Mouse (Mus musculus): ENCODE measurements around the gene Krt24.
A peak's percentile ranks its signal among the peaks of the same experiment; 100 is the strongest.

Krt24 gene

DNA sequence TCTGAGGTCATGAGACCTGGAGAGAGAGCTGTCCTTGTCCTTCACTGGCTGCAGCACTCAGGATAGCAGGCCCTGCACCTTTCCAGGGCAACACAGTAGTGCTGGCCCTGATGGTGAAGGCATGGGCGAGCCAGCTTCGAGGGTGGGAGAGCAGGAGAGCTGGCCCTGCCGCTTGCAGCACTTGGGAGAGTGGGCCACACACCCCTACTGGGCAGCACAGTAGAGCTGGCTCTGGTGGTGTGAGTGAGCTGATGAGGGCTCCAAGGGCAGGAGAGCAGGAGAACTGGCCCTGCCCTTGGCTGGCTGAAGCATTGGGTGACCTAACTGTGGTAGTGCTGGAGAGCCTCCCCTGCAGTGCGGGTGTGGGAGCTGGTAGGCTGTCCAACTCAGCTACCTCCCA is 12.3 kb downstream of the Krt24 start:
- no peak for TF ChIP-seq GATA4 (IDR thresholded peaks at IDR 0.05; ENCODE audit: insufficient replicate concordance, low read length)

DNA sequence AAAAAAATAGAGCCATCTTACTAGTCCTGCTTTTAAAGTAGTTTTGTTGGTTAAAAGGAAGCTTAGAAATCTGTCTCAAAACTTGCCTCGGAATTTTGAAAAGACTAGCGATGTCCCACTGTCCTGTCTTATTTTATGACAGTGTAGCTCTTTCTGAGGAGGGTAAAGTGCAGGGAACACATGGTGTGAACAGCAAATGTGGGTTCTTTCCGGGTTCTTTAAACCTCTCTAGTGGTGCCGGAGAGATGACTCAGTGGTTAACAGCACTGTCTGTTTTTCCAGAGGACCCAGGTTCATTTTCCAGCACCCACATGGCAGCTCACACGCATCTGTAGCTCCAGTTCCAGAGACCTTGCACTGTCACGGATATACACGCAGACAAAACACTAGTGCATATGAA is 15.9 kb downstream of the Krt24 start:
- no peak for TF ChIP-seq GATA4 (IDR thresholded peaks at IDR 0.05; ENCODE audit: insufficient replicate concordance, low read length)

DNA sequence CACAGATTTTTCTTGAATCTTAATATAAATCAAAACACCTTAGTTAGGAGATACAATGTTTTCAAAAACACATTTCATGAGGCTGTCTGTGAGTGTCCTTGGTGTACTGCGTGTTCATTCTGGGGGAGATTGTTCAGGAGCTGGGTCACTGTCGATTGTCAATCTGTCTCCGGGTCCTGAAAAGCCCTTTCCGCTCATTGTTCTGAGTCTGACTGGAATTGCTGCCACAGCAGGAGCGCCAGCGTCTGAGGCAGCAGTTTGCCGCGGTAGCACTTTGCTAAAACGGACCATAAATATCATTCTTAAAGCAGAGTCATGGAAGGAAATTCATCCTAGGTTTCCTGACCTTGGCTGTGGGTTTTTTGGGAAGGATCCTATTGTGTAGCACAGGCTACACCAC is 19.3 kb downstream of the Krt24 start:
- TF ChIP-seq GATA4 (IDR thresholded peaks at IDR 0.05; ENCODE audit: insufficient replicate concordance, low read length), result peak; percentile 69; the same call in 1 of the 2 replicates

DNA sequence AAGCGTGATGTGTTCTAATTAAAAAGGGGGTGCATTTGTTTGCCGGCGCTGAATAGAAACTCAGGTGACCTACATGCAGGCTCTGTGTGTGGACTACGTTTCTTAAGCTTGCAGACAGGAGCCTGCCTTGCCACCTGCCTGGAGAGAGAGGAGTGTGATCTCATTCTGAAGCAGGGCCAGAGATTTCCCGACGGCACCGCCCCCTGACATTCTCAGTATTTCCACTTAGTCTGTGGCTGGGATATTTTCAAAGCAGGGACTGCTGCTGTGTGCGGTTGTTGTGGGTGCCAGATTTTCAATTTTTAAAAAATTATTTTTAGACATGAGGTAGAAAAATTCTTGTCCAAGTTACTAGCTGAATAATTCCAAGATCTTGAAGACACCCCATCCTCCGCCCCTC is 19.8 kb downstream of the Krt24 start:
- TF ChIP-seq GATA4 (IDR thresholded peaks at IDR 0.05; ENCODE audit: insufficient replicate concordance, low read length), result no peak

DNA sequence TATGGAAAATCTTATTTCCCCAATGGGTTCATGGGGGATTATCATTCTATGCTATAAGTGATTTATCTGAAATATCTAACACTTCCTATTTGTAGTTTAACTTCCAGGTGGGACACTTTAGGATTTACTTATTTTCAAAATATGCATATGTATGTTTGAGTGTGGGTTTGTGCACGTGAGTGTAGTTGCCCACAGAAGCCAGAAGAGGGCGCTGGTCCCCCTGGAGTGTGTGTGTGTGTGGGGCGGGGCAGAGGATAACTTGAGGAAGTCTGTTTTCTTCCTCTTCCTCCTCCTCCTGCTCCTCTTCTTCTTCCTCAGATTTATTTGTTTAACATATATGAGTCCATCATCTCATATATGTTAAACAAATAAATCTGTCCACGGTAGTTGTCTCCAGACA is 28.8 kb downstream of the Krt24 start:
- no peak for TF ChIP-seq GATA4 (IDR thresholded peaks at IDR 0.05; ENCODE audit: insufficient replicate concordance, low read length)

DNA sequence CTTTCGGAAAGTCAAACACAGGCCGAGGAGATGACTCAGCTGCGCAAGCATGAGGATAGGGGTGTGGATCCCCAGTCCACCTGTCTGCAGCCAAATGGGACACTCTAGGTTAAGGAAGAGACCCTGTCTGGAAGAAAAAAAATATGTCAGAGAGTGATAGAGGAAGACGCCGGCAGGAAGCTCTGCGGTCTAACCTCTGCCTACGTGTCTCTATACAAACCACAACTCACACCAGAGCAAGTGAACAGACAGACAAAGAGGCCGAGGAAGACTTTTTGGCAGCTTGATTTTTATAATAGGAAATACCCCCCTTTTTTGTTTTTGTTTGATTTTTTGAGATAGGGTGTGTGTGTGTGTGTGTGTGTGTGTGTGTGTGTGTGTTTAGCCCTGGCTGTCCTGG is 29.7 kb downstream of the Krt24 start:
- TF ChIP-seq GATA4 (IDR thresholded peaks at IDR 0.05; ENCODE audit: insufficient replicate concordance, low read length), result no peak

DNA sequence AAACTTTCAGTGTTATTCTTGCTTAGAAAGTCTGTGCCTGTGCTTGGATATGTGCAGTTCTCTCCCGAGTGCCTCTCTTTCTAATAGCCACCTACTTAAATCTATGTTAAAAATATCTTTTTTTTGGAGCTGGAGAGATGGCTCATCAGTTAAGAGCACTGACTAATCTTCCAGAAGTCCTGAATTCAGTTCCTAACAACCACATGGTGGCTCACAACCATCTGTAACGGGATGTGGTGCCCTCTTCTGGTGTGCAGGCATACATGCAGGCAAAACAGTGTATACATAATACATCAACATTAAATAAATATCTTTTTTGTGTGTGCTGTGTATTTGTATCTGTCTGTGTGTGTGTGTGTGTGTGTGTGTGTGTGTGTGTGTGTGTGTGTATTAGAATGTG is 31.2 kb downstream of the Krt24 start:
- TF ChIP-seq GATA4 (IDR thresholded peaks at IDR 0.05; ENCODE audit: insufficient replicate concordance, low read length), result no peak

DNA sequence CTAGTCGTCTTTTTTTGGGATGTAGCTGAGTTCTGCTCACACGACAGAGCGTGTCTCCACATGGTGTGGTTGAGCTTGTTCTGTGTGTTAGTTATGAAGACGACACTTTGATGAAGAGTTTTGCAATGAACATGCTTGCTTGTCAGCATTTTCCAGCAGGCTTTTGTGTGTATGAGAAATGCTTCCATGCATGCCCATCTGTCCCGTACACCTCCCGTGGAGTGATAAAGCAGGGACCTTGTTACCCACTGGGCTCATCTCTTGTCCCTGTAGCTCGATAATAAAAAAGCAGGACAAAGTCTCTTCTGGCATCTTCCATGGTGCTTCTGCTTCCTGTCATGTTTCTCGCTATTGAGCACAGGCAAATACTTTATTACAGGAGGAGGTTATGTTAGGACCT is 32.4 kb downstream of the Krt24 start:
- TF ChIP-seq GATA4 (IDR thresholded peaks at IDR 0.05; ENCODE audit: insufficient replicate concordance, low read length), result no peak

DNA sequence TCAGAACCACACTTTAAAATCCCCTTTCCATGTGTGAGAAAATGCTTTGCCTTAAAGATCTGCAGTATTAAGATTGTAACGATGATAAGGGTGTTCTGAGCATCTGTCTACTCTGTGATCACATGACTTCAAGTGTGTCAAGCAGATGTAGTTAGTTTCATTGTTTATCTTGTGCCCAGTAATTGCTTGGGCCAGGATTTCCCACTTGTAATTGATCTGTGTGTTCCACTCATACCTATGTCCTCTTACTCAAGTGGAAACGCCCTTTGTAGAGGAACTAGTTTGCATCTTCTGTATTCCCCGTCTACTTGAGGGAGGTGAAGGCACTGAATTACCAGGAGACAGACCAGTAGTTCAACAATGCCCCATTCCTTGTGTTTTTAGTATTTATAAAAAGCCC is 34.4 kb downstream of the Krt24 start:
- TF ChIP-seq GATA4 (IDR thresholded peaks at IDR 0.05; ENCODE audit: insufficient replicate concordance, low read length), result no peak

DNA sequence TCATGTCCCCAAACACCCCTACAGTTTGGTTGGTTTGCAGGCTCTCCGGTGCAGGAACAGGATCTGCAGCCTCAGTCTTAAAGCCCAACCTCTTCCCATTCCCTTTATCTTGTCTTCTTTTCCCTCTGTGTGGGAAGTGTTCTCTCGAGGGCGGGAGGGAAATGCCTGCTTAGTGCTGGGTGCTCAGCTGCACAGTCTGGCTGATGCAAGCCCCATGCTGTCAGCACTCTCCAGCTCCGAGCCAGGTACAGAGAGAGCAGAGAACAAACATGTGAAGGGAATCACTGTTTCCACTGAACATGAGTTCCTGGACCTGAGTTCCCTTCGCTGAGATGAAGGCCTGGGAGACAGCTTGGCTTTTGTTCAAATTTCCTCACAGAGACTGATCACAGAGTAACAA is 34.8 kb downstream of the Krt24 start:
- no peak for TF ChIP-seq GATA4 (IDR thresholded peaks at IDR 0.05; ENCODE audit: insufficient replicate concordance, low read length)

DNA sequence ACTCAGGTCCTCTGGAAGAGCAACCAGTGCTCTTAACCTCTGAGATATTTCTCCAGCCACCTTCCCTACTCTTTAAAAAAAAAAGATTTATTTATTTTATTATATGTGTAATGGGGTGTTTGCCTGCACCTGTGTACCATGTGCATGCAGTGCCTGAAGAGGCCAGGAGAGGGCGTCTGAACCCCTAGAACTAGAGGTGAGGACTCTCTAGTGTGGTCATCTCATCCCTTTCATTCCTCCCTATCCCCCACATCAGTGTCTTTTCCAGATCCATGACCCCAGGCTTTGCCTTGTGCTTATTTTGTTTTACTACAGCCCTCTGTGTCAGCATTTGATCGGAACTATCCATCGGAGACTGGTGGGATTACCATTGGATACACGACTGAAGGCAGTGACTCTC is 35.9 kb downstream of the Krt24 start:
- TF ChIP-seq GATA4 (IDR thresholded peaks at IDR 0.05; ENCODE audit: insufficient replicate concordance, low read length), result no peak

DNA sequence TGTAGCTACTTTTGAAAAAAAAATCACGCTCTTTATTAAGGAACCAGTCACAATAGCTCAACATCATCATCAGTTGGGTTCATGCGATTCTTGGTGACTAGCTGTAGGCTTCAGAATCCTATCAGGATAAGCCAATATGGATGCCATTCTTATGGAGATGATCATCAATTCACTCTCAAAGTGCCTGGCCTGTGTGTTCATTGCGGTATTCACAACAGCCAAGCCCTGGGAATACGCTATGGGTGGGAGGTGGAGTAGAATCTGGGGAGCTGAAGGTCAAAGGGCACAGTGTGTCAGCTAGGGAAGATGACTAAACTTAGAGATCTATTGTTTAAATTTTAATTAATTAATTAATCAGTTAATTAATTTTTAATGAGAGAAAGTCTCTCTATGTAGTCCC is 37.1 kb downstream of the Krt24 start:
- TF ChIP-seq GATA4 (IDR thresholded peaks at IDR 0.05; ENCODE audit: insufficient replicate concordance, low read length), result no peak

DNA sequence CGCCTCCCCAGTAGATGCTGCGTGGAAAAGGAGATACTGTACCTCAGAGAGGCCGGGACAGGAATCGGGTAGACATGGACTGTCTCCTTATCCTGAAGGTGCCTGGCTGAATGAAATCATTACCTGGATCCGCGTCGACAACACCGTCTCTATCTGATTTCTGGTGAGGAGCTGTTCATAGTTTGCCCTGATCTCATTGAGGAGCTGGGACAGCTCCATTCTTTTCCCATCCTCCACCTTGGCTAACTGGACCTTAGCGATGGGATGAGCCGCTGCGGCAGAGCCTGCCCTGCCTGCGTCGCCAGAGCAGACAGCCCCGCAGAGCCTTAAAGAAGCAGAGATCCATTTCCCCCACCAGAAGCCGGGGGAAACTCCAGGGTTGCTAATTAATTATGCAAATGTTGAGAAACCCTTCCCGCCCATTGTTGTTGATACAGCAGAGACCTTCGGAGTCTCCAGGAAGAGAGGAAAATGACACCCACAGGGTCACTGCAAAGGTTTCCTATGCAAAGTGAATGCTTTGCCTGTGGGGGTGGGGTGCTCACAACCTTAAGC is 41.2 kb downstream of the Krt24 start, which contains the start of gene Krt222:
TSS of gene Krt222 (minus strand) at position 266 of the 555 bp plus-strand sequence.
- no peak for TF ChIP-seq GATA4 (IDR thresholded peaks at IDR 0.05; ENCODE audit: insufficient replicate concordance, low read length)

DNA sequence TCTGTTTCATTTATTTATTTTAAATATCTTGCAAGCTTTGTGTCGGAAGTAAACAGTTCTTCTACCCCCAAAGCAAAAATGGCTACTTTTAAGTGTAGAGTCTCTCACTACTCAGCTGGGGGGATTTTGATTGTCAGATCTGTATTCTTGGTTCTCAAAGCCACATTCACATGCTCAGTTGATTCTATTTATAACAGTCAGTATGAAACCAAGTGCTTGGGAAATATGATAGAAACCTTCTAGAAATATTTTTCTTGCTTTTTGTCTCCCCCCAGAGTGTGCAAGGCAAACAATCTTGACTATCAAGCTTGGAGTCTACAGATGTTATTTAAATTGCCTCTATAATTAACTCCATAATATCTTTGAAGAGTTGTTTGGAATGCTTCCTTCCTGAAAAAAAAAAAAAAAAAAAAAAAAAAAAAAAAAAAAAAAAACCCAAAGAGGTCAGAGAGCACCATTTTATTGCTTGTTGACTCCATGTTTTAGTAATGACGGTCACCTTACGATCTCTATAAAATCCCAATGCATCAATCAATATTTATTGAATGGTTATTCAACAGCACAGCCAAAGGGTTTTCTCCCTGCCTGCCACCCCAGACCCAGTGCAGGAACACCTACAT is 41.8 kb downstream of the Krt24 start:
- no peak for TF ChIP-seq GATA4 (IDR thresholded peaks at IDR 0.05; ENCODE audit: insufficient replicate concordance, low read length)

DNA sequence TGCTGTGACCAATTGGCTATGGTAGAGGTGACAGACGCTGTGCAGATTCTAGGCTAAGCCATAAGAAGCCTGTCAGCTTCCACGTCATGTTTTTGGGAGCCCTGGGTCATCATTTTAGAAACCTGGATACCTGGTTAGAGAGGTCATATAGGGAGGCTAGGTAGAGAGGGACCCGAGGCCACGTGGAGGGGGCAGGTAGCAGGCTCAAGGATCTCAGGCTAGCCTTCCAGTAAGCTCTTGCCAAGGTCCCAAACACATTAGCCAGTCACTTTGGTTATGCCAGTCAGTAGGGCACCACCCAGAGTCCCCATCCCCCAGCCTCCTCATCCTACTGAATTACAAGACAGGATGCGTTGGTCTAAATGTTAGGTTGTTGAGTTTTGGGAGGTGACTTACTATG is 43.0 kb downstream of the Krt24 start:
- TF ChIP-seq GATA4 (IDR thresholded peaks at IDR 0.05; ENCODE audit: insufficient replicate concordance, low read length), result no peak

DNA sequence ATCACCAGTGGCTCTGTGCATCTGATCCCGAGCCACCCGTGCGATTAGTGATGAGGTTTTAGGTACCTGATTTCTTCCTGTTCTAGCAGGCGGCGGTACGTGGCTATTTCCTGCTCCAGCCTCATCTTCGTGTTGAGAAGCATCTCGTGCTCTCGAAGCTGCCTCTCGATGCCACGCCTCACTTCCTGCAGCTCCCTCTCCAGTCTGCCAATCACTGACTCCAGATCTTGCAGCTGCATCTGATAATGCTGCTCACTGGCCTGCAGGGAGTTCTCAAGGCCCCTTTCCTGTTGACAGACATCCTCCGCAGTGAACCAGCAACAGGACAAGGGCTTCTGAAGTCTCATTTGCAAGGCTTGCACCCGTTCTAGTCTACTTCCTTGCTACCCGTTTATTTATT is 46.6 kb downstream of the Krt24 start:
- no peak for TF ChIP-seq GATA4 (IDR thresholded peaks at IDR 0.05; ENCODE audit: insufficient replicate concordance, low read length)
